Mouse (Mus musculus) regulatory T cell (primary cell): Measurements from ENCODE around the gene Olfr1537.

Experiments
- in situ Hi-C: fragments of 300-600 bp; cut with MboI, MseI; formaldehyde crosslinking; loops from one replicate; pipeline ENCODE4 v1.15.1; 2025; ENCODE audit warnings: high pct_unique_total_duplicates

Olfr1537 gene

DNA sequence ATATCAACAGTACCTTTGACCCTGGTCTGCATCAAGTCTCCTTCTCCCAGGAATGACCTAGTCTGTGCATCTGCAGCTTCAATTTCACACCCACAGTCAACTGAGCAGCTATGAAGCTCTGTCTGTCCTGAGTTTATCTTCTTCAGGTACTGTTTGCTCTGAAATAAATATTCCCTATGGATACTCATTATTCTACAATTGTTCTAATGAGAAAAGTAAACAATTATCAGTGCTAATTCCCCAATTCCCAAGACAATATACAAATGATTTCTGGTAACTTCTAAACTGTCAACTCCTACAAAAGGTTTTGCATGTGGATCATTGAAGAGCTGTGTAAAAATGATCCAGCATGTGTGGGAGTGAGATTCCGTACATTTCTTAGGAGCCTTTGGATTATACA is at the start of gene Olfr1537:
TSS of gene Olfr1537 (minus strand) at position 101 of the 400 bp plus-strand sequence.
- in situ Hi-C loops = no loop called here

DNA sequence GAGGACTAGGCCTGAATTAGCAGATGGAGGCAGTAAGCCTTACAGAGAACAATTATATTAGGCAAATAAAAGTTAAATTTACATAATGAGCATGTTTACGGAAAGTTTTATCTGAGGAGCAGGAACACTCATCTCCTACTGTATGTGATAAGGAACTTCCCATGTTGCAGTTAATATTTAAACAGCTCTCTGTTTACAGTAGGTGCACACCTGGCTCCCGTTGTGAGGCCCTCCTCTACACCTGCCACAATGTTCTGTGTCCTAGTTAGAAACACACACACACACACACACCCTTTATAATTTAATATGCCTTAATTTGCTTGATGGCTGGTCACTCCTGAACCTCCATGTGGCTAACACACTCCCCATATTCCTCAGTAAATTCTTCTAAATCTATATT is 37.3 kb upstream of the Olfr1537 start:
- in situ Hi-C loops = no loop called here

DNA sequence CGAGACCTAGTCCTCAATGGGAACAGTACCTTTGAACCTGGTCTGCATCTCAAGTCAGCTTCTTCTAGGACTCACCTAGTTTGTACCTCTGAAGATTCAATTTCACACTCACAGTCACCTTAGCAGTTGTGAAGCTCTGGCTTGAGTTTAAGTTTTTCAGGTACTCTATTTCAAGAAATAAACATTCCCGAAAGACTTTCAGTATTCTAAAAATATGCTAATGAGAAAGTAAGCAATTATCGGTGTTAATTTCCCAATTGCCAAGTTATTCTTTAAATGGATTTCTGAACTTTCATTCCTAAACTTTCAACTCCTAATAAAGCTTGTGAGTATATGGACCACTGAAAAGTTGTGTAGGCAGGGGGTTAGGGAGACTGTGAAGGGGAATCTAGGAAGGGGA is 26.9 kb upstream of the Olfr1537 start, which contains the start of gene Olfr945:
TSS of gene Olfr945 (minus strand) at position 101 of the 400 bp plus-strand sequence.
- in situ Hi-C loops = no loop called here

DNA sequence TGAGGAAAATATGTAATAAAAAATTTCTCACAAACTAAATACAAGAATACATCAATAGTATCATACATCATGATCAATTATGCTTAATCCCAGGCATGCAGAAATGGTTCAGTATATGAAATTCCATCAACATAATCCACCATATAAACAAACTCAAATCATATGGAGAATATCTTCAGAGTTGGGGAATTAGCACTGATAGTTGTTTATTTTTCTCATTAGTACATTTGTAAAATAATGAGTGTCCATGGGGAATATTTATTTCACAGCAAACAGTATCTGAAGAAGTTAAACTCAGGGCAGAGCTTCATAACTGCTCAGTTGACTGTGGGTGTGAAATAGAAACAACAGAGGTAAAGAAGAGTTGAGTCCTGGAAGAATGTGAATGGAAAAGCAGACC is 48.2 kb downstream of the Olfr1537 start, which contains the start of gene Olfr944:
TSS of gene Olfr944 (plus strand) at position 301 of the 400 bp plus-strand sequence.
- in situ Hi-C loops = no loop called here
